In the genomic region with DNA sequence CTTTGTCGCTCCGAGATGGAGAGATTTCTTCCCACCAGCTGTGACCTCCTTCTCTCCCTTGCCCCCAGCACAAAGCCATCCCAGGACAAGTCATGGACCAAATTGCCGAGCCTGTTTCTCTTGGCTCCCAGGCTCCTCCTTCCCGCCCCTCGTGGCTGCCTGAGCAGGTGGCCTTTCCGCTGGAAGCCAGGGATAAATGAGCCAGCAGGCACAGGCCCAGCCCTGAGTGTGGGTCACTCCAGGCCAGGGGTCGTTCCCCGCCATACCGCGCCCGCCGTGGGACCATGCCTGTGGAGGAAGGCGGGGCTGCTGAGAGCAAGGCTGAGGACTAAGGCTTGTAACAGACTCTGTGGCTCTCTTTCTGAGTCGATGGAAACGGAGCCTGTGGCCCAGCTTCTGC, we compare ENCODE assay signal across 8 mouse cellular contexts. TPM values are rescaled to one million over a fixed set of nuclear protein-coding genes. Genes with fewer than 3 reads are reported as not detected.
DNase-seq lines count a peak whose midpoint lies in the region; ATAC-seq lines count a peak whose summit lies in the region.

No protein-coding gene starts in this region.

- H3K9ac ChIP-seq in forebrain, embryonic 14.5 days (ENCODE audit: low read length): no peak overlapping the region

- peaks cover 34% of the 10 kb centered on the region for H3K4me1 ChIP-seq in forebrain, embryonic 10.5 days
- no peaks in the 10 kb centered on the region for H3K4me1 ChIP-seq in forebrain, embryonic 14.5 days (ENCODE audit: control insufficient read depth, insufficient read depth, low read length)

- no peak overlapping the region for H3K4me2 ChIP-seq in forebrain, embryonic 14.5 days (ENCODE audit: low read length)

- H3K27ac ChIP-seq in forebrain, embryonic 10.5 days: peak overlapping the region; percentile 41; the same call in 1 of the 2 replicates
- H3K27ac ChIP-seq in forebrain, embryonic 14.5 days (ENCODE audit: low read depth, low read length): no peak overlapping the region

- DNase-seq in forebrain, embryonic 10.5 days (ENCODE audit: extremely low spot score, low spot score): no peak
- no peak for DNase-seq in forebrain, embryonic 14.5 days (ENCODE audit: low spot score)
- peak; percentile 32 for DNase-seq in urinary bladder, postnatal 14 days (ENCODE audit: low spot score)
- DNase-seq in urinary bladder, adult 2 months (ENCODE audit: low spot score): no peak
- DNase-seq in heart, postnatal 36 days: peak; percentile 71
- DNase-seq in testis, postnatal 14 days (ENCODE audit: low spot score): peak; percentile 53
- DNase-seq in cerebellum, adult 18-20 months: no peak
- DNase-seq in cerebellum, postnatal 4 days (ENCODE audit: low spot score in 2 of 2): no peak

- WGBS in forebrain, embryonic 10.5 days: 42% methylated on average over 15 of the region's 15 CpGs
- 46% methylated on average over 15 of the region's 15 CpGs for WGBS in forebrain, embryonic 14.5 days

- no peak overlapping the region for H3K4me3 ChIP-seq in forebrain, embryonic 10.5 days
- no peak overlapping the region for H3K4me3 ChIP-seq in forebrain, embryonic 14.5 days (ENCODE audit: low read depth, low read length)

- intact Hi-C loops in heart, postnatal 36 days (cut with DNase I): no loop called here

- H3K27me3 ChIP-seq in forebrain, embryonic 10.5 days (ENCODE audit: poor library complexity, severe bottlenecking): peaks cover 15% of the 10 kb centered on the region
- no peaks in the 10 kb centered on the region for H3K27me3 ChIP-seq in forebrain, embryonic 14.5 days (replicated peaks; ENCODE audit: control insufficient read depth, insufficient read depth, low read length)

- ATAC-seq in forebrain, embryonic 14.5 days: no peak

- no peaks in the 10 kb centered on the region for H3K36me3 ChIP-seq in forebrain, embryonic 10.5 days (replicated peaks)
- H3K36me3 ChIP-seq in forebrain, embryonic 14.5 days (ENCODE audit: control insufficient read depth, insufficient read depth, low read length): no peaks in the 10 kb centered on the region

- H3K9me3 ChIP-seq in forebrain, embryonic 10.5 days: no peaks in the 10 kb centered on the region
- H3K9me3 ChIP-seq in forebrain, embryonic 14.5 days (replicated peaks; ENCODE audit: control insufficient read depth, low read length): no peaks in the 10 kb centered on the region

RNA-seq across cellular contexts. Expression of a gene that starts 29.3 kb away (rescaled TPM):
- polyA plus RNA-seq in forebrain, embryonic 10.5 days (2016; fragmentation: Nextera tagmentation; extraction: Ambion mirVana): 4.3 and 4.5 TPM in 2 replicates
- 1.9 TPM in 2 replicates for polyA plus RNA-seq in forebrain, embryonic 14.5 days (2014; fragmentation: Nextera tagmentation; extraction: Ambion mirVana)
- polyA plus RNA-seq in urinary bladder, adult 2 months (2012; rRNA removed): 117 and 147 TPM in 2 replicates
- 100 to 1,000 TPM in 1 of 2 experiments, 10 to 100 TPM in 1; 91.2 to 101 TPM for total RNA-seq in heart, postnatal 36 days (2021)

Comparison
In these comparisons a context has a peak if more than half of its experiments do, and no peak if none do; other contexts are left out.
1. DNase-seq: peak in urinary bladder, postnatal 14 days (single experiment), heart, postnatal 36 days (2 of 2) and testis, postnatal 14 days (single experiment); none in forebrain, embryonic 10.5 days (single experiment), forebrain, embryonic 14.5 days (single experiment), urinary bladder, adult 2 months (single experiment), cerebellum, adult 18-20 months (0 of 2) and cerebellum, postnatal 4 days (0 of 2).
2. RNA of a gene that starts 29.3 kb away (polyA plus RNA-seq): 117 to 147 TPM in urinary bladder, adult 2 months; 4.3 to 4.5 TPM in forebrain, embryonic 10.5 days and 1.9 TPM in forebrain, embryonic 14.5 days; every median in the first group is over 10 times any median in the second.